Mouse (Mus musculus) kidney, embryonic 15.5 days (tissue): ENCODE data around the gene Cmc2. TPM values are rescaled to one million over a fixed set of nuclear protein-coding genes. Genes with fewer than 3 reads are reported as not detected.
A peak's percentile ranks its signal among the peaks of the same experiment; 100 is the strongest.

Experiments
- ATAC-seq: fragments of 200-750 bp; cut with Nextera tagmentation; replicated peaks from 2 replicates; pipeline ENCODE4 v1.8.0; 2017; ENCODE audit warnings: moderate TSS enrichment; ENCODE audit not compliant: low FRiP score
- H3K27ac ChIP-seq: fragments of 300-500 bp; sonication (generic); 2 replicates; pipeline ENCODE4 v1.5.1; 2015; ENCODE audit warnings: mild to moderate bottlenecking, inconsistent platforms
- H3K27me3 ChIP-seq: fragments of 300-500 bp; sonication (generic); 2 replicates; pipeline ENCODE4 v1.6.1; 2015; ENCODE audit warnings: inconsistent platforms
- H3K36me3 ChIP-seq: fragments of 300-500 bp; sonication (generic); 2 replicates; pipeline ENCODE4 v1.6.1; 2015; ENCODE audit warnings: inconsistent platforms
- H3K4me1 ChIP-seq: fragments of 300-500 bp; sonication (generic); 2 replicates; pipeline ENCODE4 v1.6.1; 2015; ENCODE audit warnings: inconsistent platforms
- H3K4me2 ChIP-seq: fragments of 300-500 bp; sonication (generic); 2 replicates; pipeline ENCODE4 v1.6.1; 2015; ENCODE audit warnings: moderate library complexity, mild to moderate bottlenecking, inconsistent platforms
- H3K4me3 ChIP-seq: fragments of 300-500 bp; sonication (generic); replicated peaks from 2 replicates; pipeline ENCODE4 v1.5.1; 2015; ENCODE audit warnings: mild to moderate bottlenecking, inconsistent platforms
- H3K9ac ChIP-seq: fragments of 300-500 bp; sonication (generic); 2 replicates; pipeline ENCODE4 v1.6.1; 2015; ENCODE audit warnings: mild to moderate bottlenecking, inconsistent platforms
- H3K9me3 ChIP-seq: fragments of 300-500 bp; sonication (generic); replicated peaks from 2 replicates; pipeline ENCODE4 v1.6.1; 2016; ENCODE audit warnings: inconsistent platforms
- WGBS: fragments of 180-500 bp; shearing (Covaris S2); methylation state at CpG from one replicate; pipeline ENCODE4 v1.1.7; 2015; ENCODE audit warnings: mixed read lengths; 5-methylcytosine and 5-hydroxymethylcytosine counted together
- polyA plus RNA-seq: library from polyadenylated mRNA; unstranded; fragments of >200 nt; fragmentation: Nextera tagmentation; extraction: Ambion mirVana; gene quantifications from 2 replicates; pipeline ENCODE4 v1.2.1, GENCODE M21; 2015

Cmc2 gene
- 85.6 and 87.7 TPM in 2 replicates for polyA plus RNA-seq

DNA sequence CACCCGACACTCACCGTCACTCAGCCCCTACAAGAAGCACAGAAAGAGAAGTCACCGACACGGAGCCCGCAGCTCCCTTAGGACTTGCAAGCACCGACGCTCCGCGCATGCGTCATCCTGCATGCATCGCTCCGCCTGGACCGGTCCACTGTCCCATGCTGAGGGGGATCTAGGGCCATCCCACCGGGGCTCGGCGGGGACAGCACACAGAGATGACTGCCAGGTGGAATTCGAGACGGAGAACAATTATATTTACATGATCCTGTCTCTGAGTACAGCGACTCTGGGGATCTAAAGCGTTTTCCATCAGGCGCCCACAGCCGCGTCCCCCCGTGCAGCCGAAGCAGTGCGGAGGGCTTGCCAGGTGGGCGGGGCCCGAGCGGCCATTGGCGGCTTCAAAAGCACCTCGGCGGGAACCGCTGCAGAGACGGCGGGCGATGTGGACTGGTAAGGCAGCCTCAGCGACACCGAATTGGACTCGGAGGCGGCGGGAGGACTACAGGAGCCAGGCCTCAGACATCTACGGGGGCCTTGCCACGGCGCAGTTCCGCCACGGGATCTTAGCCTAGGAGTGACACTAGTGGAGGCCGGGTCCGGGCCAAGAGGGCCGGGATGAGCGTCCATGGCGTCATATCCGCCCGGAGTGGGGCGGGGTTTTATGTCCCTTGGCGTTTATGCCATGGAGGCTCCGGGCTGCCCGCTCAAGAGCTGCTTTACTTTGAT lies at the start of gene Cmc2, which contains the start of gene Cenpn:
Cmc2 (minus strand) TSS at position 119 of the 723 bp plus-strand sequence.
Cenpn (plus strand) TSS at position 394 of the 723 bp plus-strand sequence.
- Histone ChIP-seq H3K4me3 (peak within 1 kb of the TSS; percentile 82), H3K4me2 (peak within 1 kb of the TSS; percentile 79), H3K9ac (peak within 1 kb of the TSS; percentile 83), H3K27ac (peak within 1 kb of the TSS; percentile 87), H3K27me3 (no peaks in the 10 kb centered on the region), H3K4me1 (peaks cover 20% of the 10 kb centered on the region), H3K9me3 (no peaks in the 10 kb centered on the region), H3K36me3 (peaks cover 37% of the 10 kb centered on the region)
- under 1% methylated on average over 57 of the region's 57 CpGs for WGBS
- ATAC-seq, result peak; percentile 97

DNA sequence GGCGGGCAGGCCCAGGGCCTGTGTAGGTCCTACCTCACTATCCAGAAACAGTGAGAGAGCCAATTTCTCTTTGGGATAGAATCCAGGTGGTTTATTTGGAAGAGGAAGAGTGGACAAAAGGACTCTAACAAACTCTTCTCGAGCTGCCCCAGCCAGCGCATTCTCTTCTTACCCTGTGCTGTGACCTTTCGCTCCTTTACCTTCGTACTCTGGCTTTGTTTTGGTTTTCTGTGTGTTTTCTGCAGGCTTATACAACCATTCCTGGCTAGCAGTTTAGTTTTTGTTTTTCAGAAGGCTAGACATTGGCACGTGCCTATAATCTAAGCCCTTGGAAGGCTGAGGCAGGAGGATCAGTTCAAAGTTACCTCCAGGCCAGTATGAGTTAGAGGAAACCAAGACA lies 48.3 kb upstream of the Cmc2 start:
- Histone ChIP-seq H3K9ac (no peak overlapping the region), H3K4me2 (no peak overlapping the region), H3K36me3 (no peaks in the 10 kb centered on the region), H3K27me3 (no peaks in the 10 kb centered on the region), H3K4me3 (no peak overlapping the region), H3K4me1 (no peaks in the 10 kb centered on the region), H3K9me3 (no peaks in the 10 kb centered on the region), H3K27ac (no peak overlapping the region)
- 83% methylated on average over 6 of the region's 6 CpGs for WGBS
- no peak for ATAC-seq

DNA sequence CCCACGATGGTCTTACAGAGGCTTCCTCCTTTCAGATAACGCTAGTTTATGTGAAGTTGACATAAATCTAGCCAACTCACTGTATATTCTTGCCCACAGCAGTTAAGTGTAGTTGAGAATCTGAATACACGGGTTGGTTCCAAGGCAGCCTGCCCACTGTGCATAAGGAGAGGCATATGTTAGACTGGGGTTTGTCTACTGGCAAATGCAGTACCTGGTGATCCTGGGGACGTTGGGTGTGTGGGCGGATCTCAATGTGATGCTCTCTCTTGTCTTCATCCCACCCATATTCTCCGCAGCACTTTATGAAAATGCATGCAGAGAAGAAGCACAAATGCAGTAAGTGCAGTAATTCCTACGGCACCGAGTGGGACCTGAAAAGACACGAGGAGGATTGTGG lies 33.2 kb upstream of the Cmc2 start:
- no peak overlapping the region for H3K27ac ChIP-seq
- no peaks in the 10 kb centered on the region for H3K9me3 ChIP-seq
- no peak overlapping the region for H3K4me2 ChIP-seq
- no peak for ATAC-seq
- WGBS, result 95% methylated on average over 9 of the region's 9 CpGs
- H3K36me3 ChIP-seq, result peaks cover 59% of the 10 kb centered on the region
- peaks cover 7% of the 10 kb centered on the region for H3K4me1 ChIP-seq
- H3K4me3 ChIP-seq, result no peak overlapping the region
- H3K27me3 ChIP-seq, result no peaks in the 10 kb centered on the region
- H3K9ac ChIP-seq, result no peak overlapping the region

- H3K27me3 ChIP-seq, result no peaks in the 10 kb centered on the region
Measured at GRCm38 (mm10) chr8:116952428-116952827, 31.2 kb upstream of the Cmc2 start.

DNA sequence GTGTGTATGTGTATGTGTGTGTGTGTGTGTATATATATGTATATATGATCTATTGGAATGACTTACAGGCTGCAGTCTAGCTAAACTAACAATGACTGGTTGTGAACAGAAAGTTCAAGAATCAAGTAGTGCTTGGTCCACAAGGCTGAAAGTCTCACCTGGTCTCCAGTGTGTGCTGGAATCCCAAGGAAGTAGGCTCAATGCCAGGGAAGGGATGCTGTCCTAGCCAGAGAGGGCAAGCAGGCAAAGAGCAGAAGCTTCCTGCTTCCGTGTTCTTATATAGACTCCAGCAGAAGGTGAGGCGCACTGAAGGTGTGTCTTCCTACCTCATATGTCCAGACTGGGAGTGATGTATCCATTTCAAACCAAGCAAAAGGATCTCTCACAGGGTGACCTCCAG lies 30.5 kb upstream of the Cmc2 start:
- ATAC-seq, result no peak
- no peak overlapping the region for H3K4me3 ChIP-seq
- no peaks in the 10 kb centered on the region for H3K9me3 ChIP-seq
- H3K9ac ChIP-seq, result no peak overlapping the region
- H3K4me1 ChIP-seq, result peaks cover 9% of the 10 kb centered on the region
- peaks cover 39% of the 10 kb centered on the region for H3K36me3 ChIP-seq
- no peak overlapping the region for H3K4me2 ChIP-seq
- H3K27me3 ChIP-seq, result no peaks in the 10 kb centered on the region
- WGBS, result 93% methylated on average over 2 of the region's 2 CpGs
- H3K27ac ChIP-seq, result no peak overlapping the region

More at GRCm38 (mm10) chr8:116952428-116952827, 31.2 kb upstream of the Cmc2 start:
- no peak for ATAC-seq
- 89% methylated on average over 8 of the region's 8 CpGs for WGBS
- no peak overlapping the region for H3K27ac ChIP-seq
- H3K4me3 ChIP-seq, result no peak overlapping the region
- no peak overlapping the region for H3K4me2 ChIP-seq
- H3K36me3 ChIP-seq, result peaks cover 46% of the 10 kb centered on the region
- no peak overlapping the region for H3K9ac ChIP-seq
- H3K4me1 ChIP-seq, result peaks cover 7% of the 10 kb centered on the region
- H3K9me3 ChIP-seq, result no peaks in the 10 kb centered on the region

- 59% methylated on average over 5 of the region's 5 CpGs for WGBS
Measured at GRCm38 (mm10) chr8:116951369-116951768, 30.1 kb upstream of the Cmc2 start.

GRCm38 (mm10) chr8:116947589-116947988 lies 26.3 kb upstream of the Cmc2 start:
- Histone ChIP-seq H3K4me1 (peaks cover 38% of the 10 kb centered on the region), H3K9ac (no peak overlapping the region), H3K27me3 (no peaks in the 10 kb centered on the region), H3K36me3 (no peaks in the 10 kb centered on the region), H3K9me3 (no peaks in the 10 kb centered on the region), H3K27ac (no peak overlapping the region), H3K4me2 (no peak overlapping the region), H3K4me3 (no peak overlapping the region)
- no peak for ATAC-seq
- 89% methylated on average over 7 of the region's 7 CpGs for WGBS

More at GRCm38 (mm10) chr8:116951369-116951768, 30.1 kb upstream of the Cmc2 start:
- Histone ChIP-seq H3K9me3 (no peaks in the 10 kb centered on the region), H3K36me3 (peaks cover 35% of the 10 kb centered on the region), H3K4me2 (no peak overlapping the region), H3K9ac (no peak overlapping the region), H3K27ac (no peak overlapping the region), H3K27me3 (no peaks in the 10 kb centered on the region), H3K4me1 (peaks cover 13% of the 10 kb centered on the region), H3K4me3 (no peak overlapping the region)
- ATAC-seq, result peak; percentile 29; the same call in 1 of the 2 replicates

DNA sequence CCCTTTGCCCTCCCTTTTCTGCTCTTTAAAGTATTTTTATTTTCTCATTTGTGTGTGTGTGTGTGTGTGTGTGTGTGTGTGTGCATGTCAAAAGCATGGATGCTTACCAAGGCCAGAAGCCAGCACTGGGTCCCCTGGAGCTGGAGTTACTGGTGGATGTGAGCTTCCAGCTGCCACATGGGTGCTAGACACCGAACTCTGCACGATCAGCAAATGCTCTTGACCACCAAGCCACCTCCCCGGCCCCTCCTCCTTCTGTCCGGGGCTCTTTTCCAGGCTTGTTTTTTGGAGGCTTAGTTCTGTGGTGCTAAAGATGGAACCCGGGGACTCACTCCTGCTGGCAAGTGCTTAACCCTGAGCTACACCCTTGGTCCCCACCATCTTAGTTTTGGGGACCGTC lies 25.6 kb upstream of the Cmc2 start:
- Histone ChIP-seq H3K9me3 (no peaks in the 10 kb centered on the region), H3K4me2 (0 out of 2 replicates have a peak overlapping the region, but pooled peaks have one; percentile 17), H3K4me3 (no peak overlapping the region), H3K27me3 (no peaks in the 10 kb centered on the region), H3K27ac (no peak overlapping the region), H3K36me3 (no peaks in the 10 kb centered on the region), H3K9ac (no peak overlapping the region), H3K4me1 (peaks cover 38% of the 10 kb centered on the region)
- WGBS, result 78% methylated on average over 6 of the region's 6 CpGs
- ATAC-seq, result no peak

- Histone ChIP-seq H3K27me3 (no peaks in the 10 kb centered on the region), H3K27ac (no peak overlapping the region), H3K9me3 (no peaks in the 10 kb centered on the region), H3K9ac (no peak overlapping the region), H3K36me3 (peaks cover under 1% of the 10 kb centered on the region; the same call in 1 of the 2 replicates), H3K4me2 (peak overlapping the region; percentile 17; the same call in 1 of the 2 replicates), H3K4me3 (no peak overlapping the region), H3K4me1 (peaks cover 37% of the 10 kb centered on the region)
- no peak for ATAC-seq
- 71% methylated on average over 21 of the region's 21 CpGs for WGBS
Measured at GRCm38 (mm10) chr8:116946268-116946838, 25.1 kb upstream of the Cmc2 start.

- Histone ChIP-seq H3K9me3 (no peaks in the 10 kb centered on the region), H3K4me3 (peak overlapping the region; percentile 98; the same call in 1 of the 2 replicates), H3K4me2 (no peak overlapping the region), H3K27ac (no peak overlapping the region), H3K9ac (no peak overlapping the region), H3K27me3 (no peaks in the 10 kb centered on the region), H3K4me1 (peaks cover 31% of the 10 kb centered on the region), H3K36me3 (peaks cover 11% of the 10 kb centered on the region)
- WGBS, result 82% methylated on average over 9 of the region's 9 CpGs
- ATAC-seq, result no peak
Measured at GRCm38 (mm10) chr8:116945169-116945910, 24.1 kb upstream of the Cmc2 start.

DNA sequence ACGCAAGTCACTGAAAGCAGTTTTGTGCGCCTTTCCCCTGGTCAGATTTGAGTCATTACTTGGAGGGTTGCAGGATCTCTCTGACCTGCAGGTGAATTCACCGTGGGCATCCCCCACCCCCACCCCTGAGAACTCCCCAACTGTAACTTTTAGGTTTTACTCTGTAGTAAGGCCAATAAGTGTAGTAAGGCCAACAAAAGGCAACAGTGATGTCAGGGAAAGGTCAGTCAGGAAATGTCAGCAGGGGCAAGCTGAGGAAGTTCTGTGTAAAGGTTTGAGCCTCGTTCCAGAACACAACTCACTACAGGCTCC lies 23.1 kb upstream of the Cmc2 start:
- 9% methylated on average over 4 of the region's 4 CpGs for WGBS

More for the DNA sequence above, 23.1 kb upstream of the Cmc2 start:
- no peak overlapping the region for H3K27ac ChIP-seq
- H3K36me3 ChIP-seq, result peaks cover 12% of the 10 kb centered on the region
- no peaks in the 10 kb centered on the region for H3K27me3 ChIP-seq
- peak overlapping the region; percentile 98 for H3K4me3 ChIP-seq
- H3K9me3 ChIP-seq, result no peaks in the 10 kb centered on the region
- no peak for ATAC-seq
- peaks cover 31% of the 10 kb centered on the region for H3K4me1 ChIP-seq
- H3K9ac ChIP-seq, result peak overlapping the region; percentile 88
- H3K4me2 ChIP-seq, result peak overlapping the region; percentile 94
